Mouse (Mus musculus) spleen, postnatal 14 days (tissue): ENCODE measurements at regions not wholly inside any gene's neighbourhood (a gene's known extent, or its start where the extent isn't known, plus 50 kb on each side); places are given as distances from the start of the nearest gene placed in this dataset.

Source experiments
- DNase-seq, 2 experiments: peaks; one replicate each; pipeline ENCODE4 v3.0.0; 2021 to 2022; ENCODE audit warnings: low spot score in 2 of 2

DNA sequence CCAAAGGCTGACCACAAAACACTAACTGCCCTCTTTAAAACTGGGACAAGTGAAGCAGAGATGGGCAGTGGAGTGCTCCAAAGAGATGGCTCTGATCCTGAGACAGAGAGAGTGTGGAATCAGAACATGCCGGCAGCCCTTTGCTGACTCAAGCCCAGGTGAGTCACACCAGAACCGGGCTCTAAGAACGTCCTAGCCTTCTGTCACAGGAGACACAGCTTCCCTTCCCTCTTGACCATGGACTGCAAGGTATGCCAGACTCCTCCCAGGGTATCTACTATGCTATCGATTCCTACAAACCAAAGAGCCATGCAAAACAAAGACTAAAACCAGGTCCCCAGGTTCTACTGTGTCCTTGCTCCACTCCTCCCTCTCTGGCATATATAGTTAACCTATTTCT, 98.0 kb downstream of the Dhx15 start:
- no peak for DNase-seq

- DNase-seq: no peak
Measured at GRCm38 (mm10) chr5:52088131-52088530, 102.2 kb downstream of the Dhx15 start.

DNA sequence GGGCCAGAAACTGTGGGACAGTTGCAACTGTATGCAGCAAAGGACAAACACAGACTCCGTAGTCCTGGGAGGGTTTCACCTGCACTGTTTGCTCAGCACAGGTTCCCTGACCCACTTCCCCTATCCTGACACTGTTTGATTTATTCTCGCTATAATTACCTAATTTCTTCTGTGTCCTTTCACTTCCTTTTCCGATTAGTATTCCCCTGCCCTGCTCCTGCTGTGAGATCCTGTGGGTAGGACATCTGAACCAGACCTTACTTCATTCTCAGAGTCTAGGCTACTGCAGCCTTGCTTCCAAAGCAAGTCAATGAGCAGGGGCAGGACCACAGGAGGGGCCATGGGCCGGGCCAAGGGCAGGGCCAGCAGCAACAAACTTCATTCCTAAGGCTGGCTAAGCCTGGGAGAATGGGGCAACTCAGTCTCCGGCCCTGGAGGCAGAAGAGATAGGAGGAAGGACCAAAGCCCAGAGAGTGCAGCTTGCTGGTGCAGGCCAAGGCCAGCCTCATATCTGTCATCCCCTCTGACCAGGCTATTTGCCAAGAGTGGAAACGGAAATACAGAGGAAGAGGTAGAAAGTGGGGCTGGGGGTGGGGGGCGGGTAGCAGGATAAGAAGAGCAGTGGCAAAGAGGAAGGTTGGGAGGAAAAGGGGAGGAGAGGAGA, 103.4 kb downstream of the Dhx15 start:
- DNase-seq: no peak

DNA sequence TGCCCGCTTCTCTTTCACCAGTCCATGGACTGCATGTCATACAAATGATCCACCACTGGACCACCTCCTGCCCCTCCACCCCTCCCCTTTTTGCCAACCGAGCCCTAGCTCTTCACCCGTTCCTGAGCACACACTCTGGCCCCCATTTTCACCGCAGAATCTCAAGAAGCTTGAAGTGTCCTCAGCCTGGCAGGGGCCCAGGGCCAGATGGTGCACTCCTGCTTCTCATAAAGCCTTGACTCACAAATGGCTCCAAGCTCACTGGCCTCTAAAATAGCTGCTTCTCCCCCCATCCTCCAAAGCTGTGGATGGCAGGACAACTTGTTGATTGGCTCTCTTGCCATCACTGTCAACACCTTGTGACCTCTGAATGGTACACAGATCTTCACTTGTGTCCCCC, 110.0 kb downstream of the Dhx15 start:
- no peak for DNase-seq

DNA sequence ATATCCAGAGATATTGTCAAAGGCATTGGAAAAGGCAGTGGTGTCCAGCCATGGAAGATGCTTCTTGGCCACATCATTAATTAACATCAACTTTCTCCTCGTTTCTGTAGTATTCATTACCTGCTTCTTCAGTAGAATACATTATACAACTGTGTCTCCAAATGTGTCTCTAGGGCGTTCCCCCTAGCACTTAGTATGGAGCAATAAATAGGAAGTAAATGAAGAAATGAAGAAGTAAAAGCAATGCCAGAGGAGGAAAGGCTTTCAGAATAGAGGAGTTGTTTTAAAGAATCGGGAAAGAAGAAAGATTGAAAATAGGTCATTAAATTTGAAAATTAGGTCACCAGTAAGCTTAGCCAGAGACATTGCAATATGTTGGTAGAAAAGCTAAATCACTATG, 112.6 kb downstream of the Dhx15 start:
- DNase-seq: no peak

DNA sequence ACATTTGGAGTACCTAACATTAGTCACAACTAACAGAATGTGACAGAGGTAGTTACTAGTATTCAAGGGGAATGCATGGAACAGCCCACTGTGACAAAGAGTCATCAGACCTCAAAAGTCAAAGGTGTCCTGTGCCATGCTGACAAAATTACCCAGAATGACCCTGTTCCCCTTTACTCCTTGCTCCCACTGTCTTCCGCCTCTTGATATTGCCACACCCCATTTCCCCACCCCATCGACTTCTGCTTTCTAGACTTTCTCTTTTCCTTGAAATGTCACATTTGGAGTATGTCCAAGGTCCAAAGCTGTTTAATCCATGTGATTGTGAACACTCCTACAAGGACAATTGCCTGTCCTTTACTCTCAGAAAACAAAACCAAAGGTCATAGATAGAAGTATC, 115.2 kb downstream of the Dhx15 start:
- DNase-seq: no peak

- peak; percentile 41 to 55 for DNase-seq
Measured at GRCm38 (mm10) chr5:52064804-52065451, 125.4 kb downstream of the Dhx15 start.

DNA sequence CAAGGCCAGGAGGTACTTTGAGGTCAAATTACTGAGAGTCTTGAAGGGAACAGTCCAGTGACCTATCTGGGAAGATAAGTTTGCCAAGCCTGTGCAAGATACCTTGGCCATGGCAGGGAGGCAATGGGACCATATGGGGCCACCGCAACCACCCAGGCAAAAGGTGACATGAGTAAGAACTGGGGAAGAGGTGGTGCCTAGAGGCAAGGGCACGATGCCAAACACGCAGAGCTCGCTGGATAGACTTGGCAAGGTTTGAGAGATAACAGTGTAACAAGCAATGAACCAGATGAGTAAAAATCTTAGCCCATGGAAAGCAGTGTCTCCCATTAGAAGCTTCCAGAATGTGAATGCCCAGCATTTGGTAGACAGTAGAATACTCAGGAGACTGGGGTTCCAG, 128.1 kb downstream of the Dhx15 start:
- DNase-seq: no peak

- no peak for DNase-seq
Measured at GRCm38 (mm10) chr5:52061226-52061625, 129.1 kb downstream of the Dhx15 start.

- DNase-seq: no peak
Measured at GRCm38 (mm10) chr5:52057261-52057660, 133.1 kb downstream of the Dhx15 start.

GRCm38 (mm10) chr5:52052072-52052465, 138.2 kb downstream of the Dhx15 start:
- DNase-seq: no peak

- no peak for DNase-seq
Measured at GRCm38 (mm10) chr5:52051383-52052071, 138.8 kb downstream of the Dhx15 start.

DNA sequence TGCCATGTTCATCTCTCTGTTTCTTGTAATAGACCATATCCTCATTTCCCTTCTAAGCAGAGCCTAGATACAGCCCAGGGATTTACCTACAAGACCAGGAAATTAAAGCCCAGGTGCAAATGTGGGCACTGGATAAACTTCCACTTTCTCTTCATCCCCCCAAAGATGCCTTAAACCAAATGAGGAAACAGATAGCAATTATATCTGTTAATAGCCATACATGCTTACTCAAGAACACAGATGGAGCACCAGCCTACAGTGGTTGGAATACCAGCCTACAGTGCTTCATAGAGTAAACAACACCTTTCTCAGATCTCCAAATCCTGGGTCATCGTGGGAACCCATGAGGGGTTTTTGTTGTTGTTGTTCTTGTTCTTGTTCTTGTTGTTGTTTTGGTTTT, 141.5 kb downstream of the Dhx15 start:
- no peak for DNase-seq

DNA sequence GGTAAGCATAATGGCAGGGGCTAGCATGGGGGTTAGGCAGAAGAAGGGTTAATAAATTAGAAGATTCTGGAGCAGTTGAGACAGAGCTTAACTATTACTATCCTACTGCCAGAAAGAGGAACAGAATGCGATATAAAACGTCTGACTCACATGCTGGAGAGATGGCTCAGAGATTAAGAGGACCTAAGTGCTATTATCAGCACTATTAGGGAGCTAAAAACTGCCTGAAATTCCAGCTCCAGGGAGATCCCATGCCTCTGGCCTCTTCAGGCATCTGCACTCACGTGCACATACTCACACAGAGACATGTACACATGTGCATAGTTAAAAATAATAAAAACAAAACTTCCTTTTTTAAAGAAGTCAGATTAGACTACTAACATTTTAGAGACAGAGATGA, 143.6 kb downstream of the Dhx15 start:
- DNase-seq: no peak

DNA sequence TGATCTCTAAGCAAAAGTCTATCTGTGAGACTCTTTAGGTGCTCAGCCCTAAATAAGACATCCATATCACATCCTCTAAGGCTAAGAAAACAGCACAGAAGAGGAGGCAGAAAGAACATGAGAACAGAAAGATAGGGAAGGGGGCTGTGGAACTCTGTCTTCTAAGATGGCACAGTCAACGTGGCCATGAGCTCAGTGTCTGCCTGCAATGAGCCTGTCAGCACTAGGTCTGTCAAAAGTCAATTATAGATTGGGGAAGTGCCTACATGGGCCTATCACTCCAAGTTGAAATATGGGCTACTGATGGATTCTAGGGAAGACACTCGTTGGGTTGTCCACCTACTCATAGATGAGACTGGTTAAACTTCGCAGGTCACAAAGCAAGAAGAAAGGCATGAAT, 146.2 kb downstream of the Dhx15 start:
- no peak for DNase-seq

DNA sequence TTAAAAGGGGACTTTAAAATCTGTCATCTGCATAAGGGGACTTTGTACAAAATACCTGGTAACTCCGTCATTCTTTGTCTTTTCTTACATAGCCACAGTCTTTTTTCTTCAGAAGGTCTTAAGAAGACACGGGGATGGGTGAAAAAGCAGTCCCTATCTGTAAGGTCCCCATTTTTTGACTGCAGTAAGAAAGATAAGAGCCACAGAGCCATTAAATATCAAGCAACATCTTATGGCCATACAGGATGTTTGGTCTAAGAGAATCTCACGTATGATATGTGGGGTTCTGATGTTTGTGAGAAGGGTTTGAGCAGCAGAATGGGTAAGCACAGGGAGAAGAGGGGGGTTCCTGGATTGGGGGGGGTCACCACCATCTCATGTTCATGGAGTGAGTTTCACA, 148.9 kb downstream of the Dhx15 start:
- DNase-seq: no peak

DNA sequence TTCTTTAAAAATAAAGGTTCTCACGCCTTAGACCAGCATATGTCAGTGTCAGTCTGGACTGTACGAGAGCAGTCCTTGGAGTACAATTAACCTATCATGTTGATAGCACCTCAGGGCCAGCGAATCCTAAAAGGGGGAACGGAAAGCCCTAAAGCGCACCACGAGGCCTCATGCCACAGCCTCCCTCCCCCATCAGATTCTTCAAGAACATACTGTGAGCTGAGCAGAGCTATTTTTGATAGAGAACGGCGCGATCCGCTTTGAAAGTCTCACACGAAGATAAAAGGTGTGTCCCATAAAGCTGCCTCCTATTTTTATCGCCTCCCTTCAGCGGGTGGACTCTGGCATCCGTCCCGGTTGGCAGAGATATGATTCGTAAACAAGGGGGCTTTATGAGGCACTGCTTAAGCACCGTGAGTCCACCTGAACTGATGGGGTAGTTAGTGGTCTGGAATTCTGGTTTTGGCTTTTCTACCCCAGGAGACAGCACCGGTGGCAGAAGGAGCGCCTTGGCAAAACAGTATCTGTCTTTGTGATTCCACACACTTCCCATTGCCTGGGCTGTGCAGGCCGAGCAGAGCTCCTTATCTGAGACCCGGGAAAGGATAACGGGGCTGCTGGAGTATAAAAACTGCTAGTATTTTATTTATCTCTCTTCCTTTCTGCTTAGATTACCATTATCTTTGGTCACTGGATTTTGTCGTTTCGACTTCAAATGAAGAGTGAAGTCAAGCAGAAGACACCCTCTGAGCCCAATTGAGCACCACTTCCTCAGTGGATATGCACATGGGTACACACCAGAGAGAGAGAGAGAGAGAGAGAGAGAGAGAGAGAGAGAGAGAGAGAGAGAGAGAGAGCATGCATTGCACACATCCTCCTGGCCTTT, 149.6 kb downstream of the Dhx15 start:
- DNase-seq: no peak

DNA sequence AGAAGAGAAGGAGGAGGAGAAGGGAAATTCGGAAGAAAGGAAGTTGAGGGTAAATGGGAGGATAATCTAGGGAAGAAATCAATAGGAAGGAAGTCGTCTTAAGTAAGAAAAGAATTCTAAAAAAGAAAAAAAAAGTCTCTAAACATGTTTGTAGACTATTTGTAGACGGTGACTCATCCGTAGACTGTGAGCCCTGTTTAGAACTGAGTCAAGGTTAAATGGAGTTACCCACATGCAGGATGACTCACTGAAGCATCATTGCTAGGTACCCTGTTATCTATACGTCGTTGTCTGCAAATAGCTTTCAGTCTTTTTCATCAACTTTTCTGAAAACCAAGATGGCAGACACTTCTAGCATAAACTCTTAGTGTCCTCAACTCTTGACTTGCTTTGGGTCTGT, 155.0 kb downstream of the Dhx15 start:
- no peak for DNase-seq

DNA sequence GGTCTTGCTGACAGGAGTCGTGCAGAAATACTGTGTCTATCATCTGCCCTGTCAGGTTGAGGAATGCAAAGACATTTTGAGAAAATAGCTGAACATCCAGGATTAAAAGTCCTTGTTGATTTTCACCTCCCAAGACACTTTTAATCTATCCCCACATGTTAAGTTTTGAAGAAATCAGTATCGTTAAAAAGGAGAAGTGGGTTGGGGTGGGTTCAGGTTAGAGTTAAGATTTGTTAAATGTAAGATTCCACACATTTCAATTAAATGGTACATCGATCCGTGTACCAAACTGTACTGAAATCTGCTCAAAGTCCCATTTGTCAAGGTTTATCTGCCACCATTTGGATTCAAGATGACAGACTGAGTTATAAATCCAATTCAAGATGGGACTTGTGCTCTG, 162.8 kb downstream of the Dhx15 start:
- no peak for DNase-seq

- no peak for DNase-seq
Measured at GRCm38 (mm10) chr5:52026148-52026547, 164.2 kb downstream of the Dhx15 start.

- no peak for DNase-seq
Measured at GRCm38 (mm10) chr5:52023212-52023611, 167.1 kb downstream of the Dhx15 start.

GRCm38 (mm10) chr5:52016992-52017391, 173.3 kb downstream of the Dhx15 start:
- DNase-seq: no peak
